Mouse (Mus musculus) neural tube, embryonic 12.5 days (tissue): Measurements from ENCODE around the gene Scg5. TPM values are rescaled to one million over a fixed set of nuclear protein-coding genes. Genes with fewer than 3 reads are reported as not detected.

Experiments
- ATAC-seq: fragments of 200-750 bp; cut with Nextera tagmentation; 2 replicates; pipeline ENCODE4 v1.8.0; 2017; ENCODE audit warnings: low read depth, mild to moderate bottlenecking, moderate TSS enrichment, moderate library complexity; ENCODE audit not compliant: low FRiP score
- H3K27ac ChIP-seq: fragments of 300-500 bp; sonication (generic); 2 replicates; pipeline ENCODE4 v1.5.1; 2016
- H3K27me3 ChIP-seq: fragments of 300-500 bp; sonication (generic); replicated peaks from 2 replicates; pipeline ENCODE4 v1.6.1; 2016; ENCODE audit warnings: mild to moderate bottlenecking
- H3K36me3 ChIP-seq: fragments of 300-500 bp; sonication (generic); 2 replicates; pipeline ENCODE4 v1.6.1; 2016; ENCODE audit warnings: mild to moderate bottlenecking
- H3K4me1 ChIP-seq: fragments of 300-500 bp; sonication (generic); 2 replicates; pipeline ENCODE4 v1.6.1; 2016
- H3K4me2 ChIP-seq: fragments of 300-500 bp; sonication (generic); replicated peaks from 2 replicates; pipeline ENCODE4 v1.6.1; 2016; ENCODE audit warnings: mild to moderate bottlenecking
- H3K4me3 ChIP-seq: fragments of 300-500 bp; sonication (generic); 2 replicates; pipeline ENCODE4 v1.5.1; 2016
- H3K9ac ChIP-seq: fragments of 300-500 bp; sonication (generic); 2 replicates; pipeline ENCODE4 v1.6.1; 2016; ENCODE audit warnings: mild to moderate bottlenecking
- H3K9me3 ChIP-seq: fragments of 300-500 bp; sonication (generic); 2 replicates; pipeline ENCODE4 v1.6.1; 2016; ENCODE audit warnings: mild to moderate bottlenecking
- WGBS: fragments of 180-500 bp; shearing (Covaris S2); methylation state at CpG from one replicate; pipeline ENCODE4 v1.1.7; 2016; 5-methylcytosine and 5-hydroxymethylcytosine counted together
- polyA plus RNA-seq: library from polyadenylated mRNA; unstranded; fragments of >200 nt; fragmentation: Nextera tagmentation; extraction: Ambion mirVana; gene quantifications from 2 replicates; pipeline ENCODE4 v1.2.1, GENCODE M21; 2016

Scg5 gene
- polyA plus RNA-seq, 1 experiment from 2014 or later = 88.0 TPM

DNA sequence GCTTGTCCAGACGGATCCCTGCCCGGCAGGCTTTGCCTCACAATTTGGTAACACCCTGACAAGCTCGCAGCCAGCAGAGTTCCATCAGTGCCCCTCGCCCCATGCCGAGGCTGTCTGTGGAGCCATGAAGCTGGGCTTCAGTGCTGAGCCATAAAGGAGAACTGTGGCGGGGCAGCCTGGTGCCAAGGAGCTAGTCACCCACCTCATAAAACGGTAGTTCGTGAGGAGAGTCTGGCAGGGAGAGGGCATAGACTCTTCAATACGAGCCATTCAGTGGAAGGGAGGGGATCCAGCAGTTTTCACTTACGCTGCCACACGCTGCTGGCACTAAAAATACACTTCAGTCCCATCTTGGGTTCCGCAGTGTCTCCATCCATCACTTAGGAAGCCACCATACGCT is 30.3 kb downstream of the Scg5 start:
- no peak overlapping the region for H3K4me3 ChIP-seq
- H3K4me1 ChIP-seq = no peaks in the 10 kb centered on the region
- no peak overlapping the region for H3K4me2 ChIP-seq
- H3K27me3 ChIP-seq = no peaks in the 10 kb centered on the region
- no peaks in the 10 kb centered on the region for H3K9me3 ChIP-seq
- no peak overlapping the region for H3K27ac ChIP-seq
- H3K36me3 ChIP-seq = no peaks in the 10 kb centered on the region
- H3K9ac ChIP-seq = no peak overlapping the region
- ATAC-seq = no peak
- 78% methylated on average over 13 of the region's 13 CpGs for WGBS

DNA sequence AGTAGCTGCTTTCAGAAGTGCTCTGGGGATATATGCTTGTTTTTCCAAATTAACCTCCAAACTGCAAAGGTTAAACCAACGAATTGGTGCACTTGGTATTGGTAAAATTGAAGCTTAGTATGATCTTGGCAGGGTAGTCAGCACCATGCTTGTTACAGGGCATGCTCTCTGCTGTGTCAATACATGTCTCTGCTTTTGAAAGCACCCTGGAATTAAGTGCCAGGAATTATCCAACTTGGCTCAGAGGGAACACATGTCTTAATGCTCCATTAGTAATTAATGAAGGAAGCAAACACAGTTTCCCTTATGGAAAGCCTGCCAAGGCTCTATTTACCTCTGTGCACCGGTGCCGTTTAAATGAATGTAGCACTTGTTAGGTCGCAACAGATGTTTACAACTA is 33.7 kb downstream of the Scg5 start:
- Histone ChIP-seq H3K9ac (no peak overlapping the region), H3K4me1 (no peaks in the 10 kb centered on the region), H3K4me3 (no peak overlapping the region), H3K9me3 (no peaks in the 10 kb centered on the region), H3K27ac (no peak overlapping the region), H3K4me2 (no peak overlapping the region), H3K27me3 (no peaks in the 10 kb centered on the region), H3K36me3 (no peaks in the 10 kb centered on the region)
- WGBS = 84% methylated on average over 4 of the region's 4 CpGs
- ATAC-seq = no peak

DNA sequence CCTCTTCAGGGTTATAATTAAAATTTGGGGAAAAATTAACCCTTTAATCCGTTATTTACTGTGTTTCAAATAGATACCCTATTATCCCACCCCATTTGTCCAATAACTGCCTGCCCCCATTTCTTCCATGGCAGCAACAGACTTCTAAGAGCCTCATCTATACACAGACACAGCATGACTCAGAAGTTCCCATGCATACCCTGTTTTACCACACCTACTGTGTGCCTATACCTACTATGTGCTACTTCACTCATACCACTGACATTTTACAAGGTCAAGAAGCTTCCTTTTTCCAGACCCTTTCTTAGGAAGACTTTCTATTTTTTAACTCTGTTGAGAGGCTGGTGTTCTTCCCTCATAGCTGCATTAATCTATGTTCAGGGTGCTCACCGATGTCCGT is 35.4 kb downstream of the Scg5 start:
- H3K27ac ChIP-seq = no peak overlapping the region
- H3K9ac ChIP-seq = no peak overlapping the region
- 91% methylated on average over 3 of the region's 3 CpGs for WGBS
- H3K4me2 ChIP-seq = no peak overlapping the region
- H3K9me3 ChIP-seq = no peaks in the 10 kb centered on the region
- peaks cover 2% of the 10 kb centered on the region; the same call in 1 of the 2 replicates for H3K36me3 ChIP-seq
- H3K4me1 ChIP-seq = no peaks in the 10 kb centered on the region
- H3K27me3 ChIP-seq = no peaks in the 10 kb centered on the region
- no peak for ATAC-seq
- H3K4me3 ChIP-seq = no peak overlapping the region

DNA sequence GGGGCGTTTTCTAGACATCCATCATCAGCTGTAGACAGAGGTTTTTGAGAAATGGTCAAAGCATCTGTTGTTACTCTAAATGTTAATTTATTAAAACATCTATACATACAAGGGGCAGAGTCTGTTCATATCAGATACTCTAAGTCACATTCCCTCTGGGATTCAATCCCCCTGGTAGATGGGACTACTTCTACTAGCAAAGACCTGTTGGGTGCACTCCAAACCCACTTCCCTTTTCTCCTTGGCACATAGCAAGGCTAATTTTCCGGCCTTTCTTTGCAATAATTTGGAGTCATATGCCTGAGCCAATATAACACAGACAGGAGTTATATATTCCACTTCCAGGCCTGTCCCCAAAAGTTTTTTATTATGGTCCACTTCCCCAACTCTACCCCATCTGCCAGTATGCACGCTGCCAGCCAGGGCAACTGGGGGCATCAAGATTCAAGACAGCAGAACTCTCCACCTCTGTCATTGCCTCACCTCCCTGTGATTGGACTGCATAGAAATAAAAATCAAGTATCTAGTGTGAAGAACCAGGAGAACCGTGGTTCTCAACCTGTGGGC is 40.0 kb downstream of the Scg5 start:
- no peaks in the 10 kb centered on the region for H3K9me3 ChIP-seq
- no peak overlapping the region for H3K9ac ChIP-seq
- no peak overlapping the region for H3K4me2 ChIP-seq
- H3K27me3 ChIP-seq = no peaks in the 10 kb centered on the region
- H3K4me1 ChIP-seq = no peaks in the 10 kb centered on the region
- H3K4me3 ChIP-seq = no peak overlapping the region
- H3K36me3 ChIP-seq = peaks cover 10% of the 10 kb centered on the region; the same call in 1 of the 2 replicates
- no peak for ATAC-seq
- WGBS = 92% methylated on average over 4 of the region's 4 CpGs
- no peak overlapping the region for H3K27ac ChIP-seq

DNA sequence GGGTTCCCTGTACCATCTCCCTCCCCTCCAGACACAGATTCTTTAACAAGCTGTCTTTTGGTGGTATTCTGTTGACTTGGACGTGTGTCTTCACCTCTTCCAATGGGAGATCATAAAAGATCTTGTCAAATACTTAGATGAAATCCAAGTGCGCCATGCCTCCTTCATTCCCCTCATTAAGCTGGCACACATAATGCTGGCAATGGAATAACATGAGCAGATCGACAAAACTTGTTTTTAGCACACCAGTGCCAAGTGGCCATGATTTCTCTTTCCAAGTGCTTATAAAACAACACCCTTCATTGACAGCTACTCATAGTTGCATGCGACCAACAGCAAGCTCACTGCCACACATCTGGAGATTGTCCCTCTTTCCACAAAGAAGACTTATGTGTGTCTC is 41.0 kb downstream of the Scg5 start:
- H3K27me3 ChIP-seq = no peaks in the 10 kb centered on the region
- H3K36me3 ChIP-seq = peaks cover 10% of the 10 kb centered on the region; the same call in 1 of the 2 replicates
- H3K9ac ChIP-seq = no peak overlapping the region
- no peaks in the 10 kb centered on the region for H3K4me1 ChIP-seq
- no peak for ATAC-seq
- no peak overlapping the region for H3K4me3 ChIP-seq
- H3K9me3 ChIP-seq = no peaks in the 10 kb centered on the region
- H3K27ac ChIP-seq = no peak overlapping the region
- WGBS = 90% methylated on average over 4 of the region's 4 CpGs
- no peak overlapping the region for H3K4me2 ChIP-seq

DNA sequence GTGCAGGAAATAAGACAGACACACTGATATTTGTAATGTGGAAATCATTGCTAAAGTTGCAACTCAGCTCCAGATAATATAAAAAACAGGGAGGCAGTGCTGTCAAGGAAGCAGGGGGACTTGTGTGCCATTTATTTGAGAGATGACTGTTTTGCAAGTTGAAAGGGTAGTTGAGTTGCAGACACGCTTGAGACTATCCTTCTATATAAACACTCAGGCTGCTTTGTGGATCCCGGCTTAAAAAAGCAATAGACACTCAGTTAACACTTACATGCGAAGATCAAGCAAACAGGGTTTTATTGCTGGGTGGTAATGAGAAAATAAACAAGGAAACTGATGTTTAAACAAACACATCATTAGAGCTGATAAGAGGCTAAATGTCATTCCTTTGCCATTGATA is 44.1 kb downstream of the Scg5 start:
- ATAC-seq = no peak
- 67% methylated on average over 3 of the region's 3 CpGs for WGBS
- no peak overlapping the region for H3K4me2 ChIP-seq
- no peak overlapping the region for H3K9ac ChIP-seq
- no peak overlapping the region for H3K27ac ChIP-seq
- no peaks in the 10 kb centered on the region for H3K4me1 ChIP-seq
- no peaks in the 10 kb centered on the region for H3K9me3 ChIP-seq
- H3K27me3 ChIP-seq = no peaks in the 10 kb centered on the region
- H3K4me3 ChIP-seq = no peak overlapping the region
- peaks cover 10% of the 10 kb centered on the region; the same call in 1 of the 2 replicates for H3K36me3 ChIP-seq

DNA sequence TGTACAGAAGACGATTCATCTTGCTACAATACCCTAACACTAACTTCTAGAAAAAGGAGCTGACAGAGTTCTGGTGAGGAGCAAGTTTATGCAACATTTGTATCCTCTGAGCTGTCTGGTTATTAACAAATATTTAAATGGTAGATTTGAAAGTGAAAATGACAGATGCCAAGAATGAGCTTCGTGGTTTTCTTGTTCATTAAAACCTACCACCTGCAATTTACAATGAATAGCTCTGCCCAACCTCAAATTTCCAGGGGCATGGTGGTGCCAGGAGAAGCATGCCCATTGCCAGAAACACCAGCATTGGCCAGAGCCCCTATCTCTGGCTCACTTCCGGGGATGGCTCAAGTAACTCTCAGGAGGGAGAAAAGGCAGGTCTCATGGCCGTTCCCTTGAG is 47.4 kb downstream of the Scg5 start:
- no peaks in the 10 kb centered on the region for H3K36me3 ChIP-seq
- ATAC-seq = no peak
- no peak overlapping the region for H3K27ac ChIP-seq
- no peak overlapping the region for H3K9ac ChIP-seq
- no peaks in the 10 kb centered on the region for H3K27me3 ChIP-seq
- H3K4me2 ChIP-seq = no peak overlapping the region
- no peak overlapping the region for H3K4me3 ChIP-seq
- no peaks in the 10 kb centered on the region for H3K9me3 ChIP-seq
- WGBS = 90% methylated on average over 4 of the region's 4 CpGs
- no peaks in the 10 kb centered on the region for H3K4me1 ChIP-seq

DNA sequence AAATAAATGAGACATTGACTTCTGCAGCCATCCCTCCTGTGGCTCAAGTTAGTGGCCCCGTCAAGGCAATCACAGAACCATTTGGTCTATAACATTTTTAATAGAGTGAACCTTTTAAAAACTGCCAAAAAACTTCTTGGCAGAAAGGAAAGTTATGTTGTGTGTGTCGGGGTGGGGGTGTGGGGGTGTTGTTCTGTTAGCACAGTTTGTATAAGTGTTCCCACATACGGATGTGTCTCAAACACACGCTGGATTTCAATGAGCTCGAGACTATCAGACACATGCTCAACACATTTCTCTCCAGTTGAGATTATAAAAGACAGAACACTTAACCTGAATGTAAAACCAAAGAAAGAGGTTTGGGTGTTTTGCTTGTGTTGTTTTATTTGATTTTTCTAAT is 47.8 kb downstream of the Scg5 start:
- no peak overlapping the region for H3K4me2 ChIP-seq
- H3K27ac ChIP-seq = no peak overlapping the region
- H3K27me3 ChIP-seq = no peaks in the 10 kb centered on the region
- no peak for ATAC-seq
- H3K4me1 ChIP-seq = no peaks in the 10 kb centered on the region
- H3K9me3 ChIP-seq = no peaks in the 10 kb centered on the region
- WGBS = 85% methylated on average over 5 of the region's 5 CpGs
- H3K9ac ChIP-seq = no peak overlapping the region
- no peak overlapping the region for H3K4me3 ChIP-seq
- no peaks in the 10 kb centered on the region for H3K36me3 ChIP-seq

DNA sequence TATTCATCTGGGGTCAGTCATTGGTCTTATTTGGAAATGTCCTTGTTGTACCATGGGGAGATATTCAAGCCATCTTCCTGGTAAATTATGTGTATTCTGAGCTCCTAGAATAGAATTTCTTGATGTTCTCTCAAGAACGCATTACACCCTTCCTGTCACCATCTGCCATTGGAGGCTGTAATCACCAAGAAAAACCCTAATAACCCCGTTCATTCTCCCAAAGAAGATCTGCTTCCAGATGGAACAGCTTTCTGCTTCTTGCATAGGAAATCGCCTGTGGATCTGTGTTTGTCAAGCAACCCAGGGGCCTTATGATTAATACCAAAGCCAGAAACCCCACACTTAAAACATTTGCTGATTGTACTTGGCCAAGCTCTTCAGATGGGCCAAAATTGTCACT is 49.6 kb downstream of the Scg5 start:
- Histone ChIP-seq H3K36me3 (no peaks in the 10 kb centered on the region), H3K27me3 (no peaks in the 10 kb centered on the region), H3K4me2 (no peak overlapping the region), H3K27ac (no peak overlapping the region), H3K9me3 (no peaks in the 10 kb centered on the region), H3K4me3 (no peak overlapping the region), H3K9ac (no peak overlapping the region), H3K4me1 (no peaks in the 10 kb centered on the region)
- WGBS = 82% methylated on average over 3 of the region's 3 CpGs
- ATAC-seq = no peak

DNA sequence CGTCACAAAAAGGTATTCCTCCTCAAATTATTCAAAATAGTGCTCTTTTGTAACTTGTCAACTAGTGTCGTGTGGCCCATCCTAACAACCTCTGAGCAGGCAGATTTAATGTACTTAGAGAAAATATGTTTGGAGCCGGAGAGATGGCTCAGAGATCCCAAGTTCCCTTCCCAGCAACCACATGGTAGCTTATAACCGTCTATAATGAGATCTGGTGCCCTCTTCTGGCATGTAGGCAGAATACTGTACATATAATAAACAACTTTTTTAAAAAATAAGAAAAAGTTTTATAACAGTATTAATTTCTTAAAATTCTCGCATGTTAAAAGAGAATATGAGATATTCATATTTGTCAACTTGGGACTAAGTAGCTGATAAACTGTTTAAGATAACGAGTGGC is 50.9 kb downstream of the Scg5 start:
- ATAC-seq = no peak
- Histone ChIP-seq H3K9ac (no peak overlapping the region), H3K27me3 (no peaks in the 10 kb centered on the region), H3K4me3 (no peak overlapping the region), H3K9me3 (no peaks in the 10 kb centered on the region), H3K4me2 (no peak overlapping the region), H3K4me1 (no peaks in the 10 kb centered on the region), H3K36me3 (no peaks in the 10 kb centered on the region), H3K27ac (no peak overlapping the region)
- 78% methylated on average over 6 of the region's 6 CpGs for WGBS

DNA sequence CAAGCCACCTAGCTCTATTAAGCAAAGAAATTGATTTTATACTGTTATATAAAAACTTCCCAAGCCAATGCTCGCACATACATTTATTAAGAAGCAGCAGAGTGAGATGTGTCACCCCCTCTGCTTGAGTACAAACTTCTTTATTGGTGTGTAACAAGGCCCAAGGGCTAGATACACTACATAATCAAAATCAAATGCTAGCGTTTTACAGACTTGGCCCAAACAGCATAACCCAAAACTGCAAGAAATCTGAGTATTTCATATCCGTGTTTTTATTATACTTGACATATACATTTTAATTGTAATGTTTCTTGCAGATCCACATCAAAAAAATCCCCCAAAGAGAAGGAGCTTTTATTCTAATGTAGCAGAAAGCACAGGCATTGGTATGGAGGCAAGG is 52.6 kb downstream of the Scg5 start:
- H3K4me2 ChIP-seq = no peak overlapping the region
- H3K4me1 ChIP-seq = no peaks in the 10 kb centered on the region
- H3K27me3 ChIP-seq = no peaks in the 10 kb centered on the region
- 86% methylated on average over 3 of the region's 3 CpGs for WGBS
- H3K27ac ChIP-seq = no peak overlapping the region
- H3K36me3 ChIP-seq = no peaks in the 10 kb centered on the region
- no peak for ATAC-seq
- no peak overlapping the region for H3K4me3 ChIP-seq
- H3K9ac ChIP-seq = no peak overlapping the region
- no peaks in the 10 kb centered on the region for H3K9me3 ChIP-seq

DNA sequence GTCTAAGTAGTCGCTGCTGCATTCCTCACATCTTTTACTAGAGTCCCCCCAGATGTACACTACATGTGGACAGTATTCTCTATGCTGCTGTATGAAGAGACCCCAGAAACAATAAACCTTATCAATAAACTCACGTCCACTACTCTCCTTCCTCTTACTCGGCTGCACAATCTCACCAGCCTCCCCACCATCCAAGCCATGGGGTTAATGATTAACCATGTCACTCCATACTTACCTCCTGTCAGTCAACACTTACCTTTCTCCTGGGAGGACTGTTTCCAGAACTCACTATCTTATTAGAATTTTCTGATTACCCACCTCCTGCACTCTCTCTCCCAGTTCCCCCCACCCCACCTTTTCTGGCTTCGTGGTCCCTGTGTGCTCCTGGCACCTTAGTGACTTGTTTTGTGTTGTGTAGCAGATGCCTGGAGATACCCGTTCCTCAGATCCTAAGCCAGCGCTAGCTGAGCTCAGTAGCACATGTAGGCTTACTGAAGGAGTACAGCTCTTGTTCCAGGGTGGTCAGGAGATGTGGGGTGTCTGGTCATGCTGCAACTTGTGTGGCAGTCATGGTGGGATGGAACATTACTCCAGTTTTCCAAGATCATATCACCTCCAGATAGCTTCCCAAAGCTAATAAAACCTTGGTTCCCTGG is 54.6 kb downstream of the Scg5 start:
- H3K27ac ChIP-seq = no peak overlapping the region
- no peaks in the 10 kb centered on the region for H3K9me3 ChIP-seq
- WGBS = 75% methylated on average over 6 of the region's 6 CpGs
- H3K27me3 ChIP-seq = no peaks in the 10 kb centered on the region
- no peaks in the 10 kb centered on the region for H3K4me1 ChIP-seq
- no peak overlapping the region for H3K4me3 ChIP-seq
- H3K36me3 ChIP-seq = no peaks in the 10 kb centered on the region
- no peak overlapping the region for H3K9ac ChIP-seq
- no peak overlapping the region for H3K4me2 ChIP-seq
- ATAC-seq = no peak
